Mouse (Mus musculus): ENCODE measurements at regions not wholly inside any gene's neighbourhood (a gene's known extent, or its start where the extent isn't known, plus 50 kb on each side); places are given as distances from the start of the nearest gene placed in this dataset.

DNA sequence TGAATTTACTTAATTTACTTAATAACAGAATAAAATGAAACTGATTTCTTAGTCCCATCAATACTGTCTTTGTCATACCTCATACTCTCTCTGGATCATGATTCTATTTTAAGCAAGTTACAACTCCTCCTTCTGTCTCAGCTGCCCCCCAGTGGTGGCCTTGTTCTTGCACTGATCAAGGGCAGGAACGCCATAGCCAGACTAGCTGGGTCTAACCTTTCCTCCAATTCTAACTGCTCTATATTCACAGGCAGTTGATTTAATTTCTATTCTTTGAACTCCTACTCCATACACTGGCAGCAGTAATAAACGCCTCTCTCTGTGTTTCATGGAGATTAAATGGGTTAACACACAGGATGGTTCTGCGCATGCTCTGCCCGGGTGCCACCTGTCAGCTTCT, 87.9 kb upstream of the Rnf219 start:
- TF ChIP-seq HCFC1 (IDR thresholded peaks at IDR 0.05; ENCODE audit: borderline replicate concordance, insufficient read depth, low read length) (no peak), ZNF384 (IDR thresholded peaks at IDR 0.05; ENCODE audit: low read depth, low read length) (no peak), CHD2 (IDR thresholded peaks at IDR 0.05; ENCODE audit: low read depth, low read length) (no peak), ZC3H11A (IDR thresholded peaks at IDR 0.05; ENCODE audit: borderline replicate concordance, low read depth, low read length) (no peak)
